13 mouse cellular contexts compared by ENCODE assay signal in the genomic region with DNA sequence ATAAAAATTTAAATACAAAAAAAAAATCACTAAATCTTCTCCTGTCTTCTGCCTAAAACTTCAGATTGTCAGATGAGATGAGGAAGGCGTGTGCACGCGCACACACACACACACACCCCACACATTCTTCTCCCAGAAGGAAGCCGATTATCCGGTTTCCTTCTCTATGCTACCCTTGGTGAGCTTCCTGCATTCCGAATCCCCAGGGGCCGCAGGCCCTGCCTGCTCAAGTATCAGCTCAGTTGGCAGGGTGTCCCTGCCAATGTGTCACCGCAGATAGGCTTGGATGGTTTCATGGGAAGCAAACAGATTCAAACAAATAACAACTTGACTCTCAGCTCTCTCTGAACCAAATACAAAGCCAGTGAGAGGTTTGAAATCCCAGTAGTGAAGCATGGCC.
DNase-seq lines count a peak whose midpoint lies in the region; ATAC-seq and TF ChIP-seq lines count a peak whose summit lies in the region.
"Had no signal": no experiment of that assay in that cellular context is flagged by ENCODE, and none has a peak within 500 bp of the region (broad histone marks: within the 10 kb centered on the region; RNA-seq: fewer than 3 reads in every experiment).

No protein-coding gene starts in this region.

- peak; percentile 12 for DNase-seq in hindbrain, embryonic 10.5 days (ENCODE audit: low spot score)
- DNase-seq in hindbrain, embryonic 14.5 days (ENCODE audit: low spot score): no peak
- DNase-seq in midbrain, postnatal 0 days (ENCODE audit: low spot score): peak; percentile 21
- DNase-seq in gastrocnemius, postnatal 25 days: peak; percentile 18
- DNase-seq in skeletal muscle tissue, adult 2 months (ENCODE audit: low read depth, low spot score): peak; percentile 24
- DNase-seq in spleen, postnatal 4 days (ENCODE audit: low spot score in 2 of 2): no peak
- DNase-seq in spleen, postnatal 14 days (ENCODE audit: low spot score in 2 of 2): no peak
- DNase-seq: liver, embryonic 13.5 days; right cerebral cortex, postnatal 25 days; thymus, adult 2 months had no signal

- ATAC-seq in hindbrain, embryonic 14.5 days (ENCODE audit: low FRiP score): no peak
- ATAC-seq in midbrain, postnatal 0 days (ENCODE audit: low FRiP score): no peak
- no peak for ATAC-seq in midbrain, embryonic 13.5 days
- ATAC-seq: intestine, embryonic 15.5 days had no signal

- TF ChIP-seq CTCF in midbrain, postnatal 0 days (IDR thresholded peaks at IDR 0.05): no peak

- no peaks in the 10 kb centered on the region for H3K9me3 ChIP-seq in hindbrain, embryonic 10.5 days
- no peaks in the 10 kb centered on the region for H3K9me3 ChIP-seq in hindbrain, embryonic 14.5 days (ENCODE audit: control insufficient read depth, low read length)
- no peaks in the 10 kb centered on the region for H3K9me3 ChIP-seq in midbrain, postnatal 0 days (ENCODE audit: low read length)
- H3K9me3 ChIP-seq in midbrain, embryonic 13.5 days: no peaks in the 10 kb centered on the region
- H3K9me3 ChIP-seq: intestine, embryonic 15.5 days; liver, embryonic 13.5 days; neural tube, embryonic 13.5 days had no signal

- H3K27ac ChIP-seq in hindbrain, embryonic 10.5 days: 0 out of 2 replicates have a peak overlapping the region, but pooled peaks have one; percentile 29
- H3K27ac ChIP-seq in hindbrain, embryonic 14.5 days: no peak overlapping the region
- H3K27ac ChIP-seq in midbrain, postnatal 0 days (ENCODE audit: low read depth, low read length): no peak overlapping the region
- H3K27ac ChIP-seq in midbrain, embryonic 13.5 days: no peak overlapping the region
- H3K27ac ChIP-seq: intestine, embryonic 15.5 days; liver, embryonic 13.5 days; neural tube, embryonic 13.5 days had no signal

- H3K4me3 ChIP-seq in hindbrain, embryonic 10.5 days: no peak overlapping the region
- H3K4me3 ChIP-seq in hindbrain, embryonic 14.5 days (replicated peaks; ENCODE audit: low read length): no peak overlapping the region
- H3K4me3 ChIP-seq in midbrain, postnatal 0 days (ENCODE audit: low read depth, low read length): no peak overlapping the region
- no peak overlapping the region for H3K4me3 ChIP-seq in midbrain, embryonic 13.5 days (replicated peaks)
- H3K4me3 ChIP-seq: intestine, embryonic 15.5 days; liver, embryonic 13.5 days; neural tube, embryonic 13.5 days had no signal

- H3K9ac ChIP-seq in hindbrain, embryonic 14.5 days: no peak overlapping the region
- H3K9ac ChIP-seq in midbrain, postnatal 0 days (replicated peaks; ENCODE audit: low read length, poor library complexity, severe bottlenecking): no peak overlapping the region
- H3K9ac ChIP-seq in midbrain, embryonic 13.5 days (replicated peaks): no peak overlapping the region
- H3K9ac ChIP-seq: intestine, embryonic 15.5 days; liver, embryonic 13.5 days; neural tube, embryonic 13.5 days had no signal

- H3K27me3 ChIP-seq in hindbrain, embryonic 10.5 days (ENCODE audit: insufficient read depth, poor library complexity, severe bottlenecking): no peaks in the 10 kb centered on the region
- no peaks in the 10 kb centered on the region for H3K27me3 ChIP-seq in hindbrain, embryonic 14.5 days (ENCODE audit: control insufficient read depth, insufficient read depth, low read length)
- H3K27me3 ChIP-seq in midbrain, postnatal 0 days (ENCODE audit: insufficient read depth, low read length): no peaks in the 10 kb centered on the region
- H3K27me3 ChIP-seq in midbrain, embryonic 13.5 days: no peaks in the 10 kb centered on the region
- H3K27me3 ChIP-seq: intestine, embryonic 15.5 days; liver, embryonic 13.5 days; neural tube, embryonic 13.5 days had no signal

- WGBS in hindbrain, embryonic 10.5 days: 27% methylated on average over 8 of the region's 8 CpGs
- WGBS in hindbrain, embryonic 14.5 days: 39% methylated on average over 8 of the region's 8 CpGs
- WGBS in midbrain, postnatal 0 days: 21% methylated on average over 8 of the region's 8 CpGs
- WGBS in midbrain, embryonic 13.5 days: 23% methylated on average over 8 of the region's 8 CpGs

- peaks cover 7% of the 10 kb centered on the region for H3K4me1 ChIP-seq in hindbrain, embryonic 10.5 days (replicated peaks)
- peaks cover 4% of the 10 kb centered on the region; the same call in 1 of the 2 replicates for H3K4me1 ChIP-seq in hindbrain, embryonic 14.5 days (replicated peaks; ENCODE audit: control insufficient read depth, insufficient read depth, low read length)
- no peaks in the 10 kb centered on the region for H3K4me1 ChIP-seq in midbrain, postnatal 0 days (ENCODE audit: insufficient read depth, low read length)
- H3K4me1 ChIP-seq in midbrain, embryonic 13.5 days (replicated peaks): peaks cover 4% of the 10 kb centered on the region; the same call in 1 of the 2 replicates
- H3K4me1 ChIP-seq: intestine, embryonic 15.5 days; liver, embryonic 13.5 days; neural tube, embryonic 13.5 days had no signal

- no peaks in the 10 kb centered on the region for H3K36me3 ChIP-seq in hindbrain, embryonic 10.5 days
- no peaks in the 10 kb centered on the region for H3K36me3 ChIP-seq in hindbrain, embryonic 14.5 days (replicated peaks; ENCODE audit: control insufficient read depth, insufficient read depth)
- no peaks in the 10 kb centered on the region for H3K36me3 ChIP-seq in midbrain, postnatal 0 days (ENCODE audit: insufficient read depth, low read length)
- H3K36me3 ChIP-seq in midbrain, embryonic 13.5 days: no peaks in the 10 kb centered on the region
- H3K36me3 ChIP-seq: intestine, embryonic 15.5 days; liver, embryonic 13.5 days; neural tube, embryonic 13.5 days had no signal

- no peak overlapping the region for H3K4me2 ChIP-seq in hindbrain, embryonic 14.5 days (replicated peaks)
- H3K4me2 ChIP-seq in midbrain, postnatal 0 days (ENCODE audit: low read depth, low read length, poor library complexity, severe bottlenecking): no peak overlapping the region
- H3K4me2 ChIP-seq in midbrain, embryonic 13.5 days (replicated peaks): no peak overlapping the region
- H3K4me2 ChIP-seq: intestine, embryonic 15.5 days; liver, embryonic 13.5 days; neural tube, embryonic 13.5 days had no signal

Comparison
In these comparisons a context has a peak if more than half of its experiments do, and no peak if none do; other contexts are left out.
1. DNase-seq: peak in hindbrain, embryonic 10.5 days (single experiment), midbrain, postnatal 0 days (single experiment), gastrocnemius, postnatal 25 days (single experiment) and skeletal muscle tissue, adult 2 months (single experiment); none in hindbrain, embryonic 14.5 days (single experiment), spleen, postnatal 4 days (0 of 2) and spleen, postnatal 14 days (0 of 2).